Comparison of ENCODE assay signal across 20 mouse cellular contexts in the genomic region with DNA sequence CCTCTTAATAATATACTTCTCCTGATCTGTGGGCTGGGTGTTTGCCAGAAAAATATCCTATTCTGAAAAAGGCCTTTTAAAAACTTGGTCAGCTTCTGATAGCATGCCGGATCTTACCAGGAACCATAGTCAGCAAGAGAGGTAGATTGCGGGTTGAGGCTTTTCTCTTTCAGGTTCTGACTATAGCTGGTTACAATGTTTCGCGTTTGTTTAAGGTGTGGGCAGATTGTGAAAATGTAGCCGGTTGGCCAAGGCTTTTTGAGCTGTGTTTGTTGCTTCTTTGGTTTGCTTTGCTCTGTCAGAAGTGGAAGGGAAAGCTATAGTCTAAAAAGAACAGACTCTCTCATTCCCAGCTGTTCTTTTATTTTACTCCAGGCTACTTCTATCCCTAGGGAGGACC. TPM values are rescaled to one million over a fixed set of nuclear protein-coding genes. Genes with fewer than 3 reads are reported as not detected.
DNase-seq lines count a peak whose midpoint lies in the region; ATAC-seq lines count a peak whose summit lies in the region.
"Had no signal": no experiment of that assay in that cellular context is flagged by ENCODE, and none has a peak within 500 bp of the region (broad histone marks: within the 10 kb centered on the region; RNA-seq: fewer than 3 reads in every experiment).

No protein-coding gene starts in this region.

- WGBS in hindbrain, embryonic 10.5 days = 69% methylated on average over 5 of the region's 5 CpGs
- WGBS in hindbrain, embryonic 14.5 days = 55% methylated on average over 5 of the region's 5 CpGs
- 68% methylated on average over 5 of the region's 5 CpGs for WGBS in stomach, embryonic 16.5 days

- H3K4me2 ChIP-seq in hindbrain, embryonic 14.5 days (replicated peaks) = no peak overlapping the region
- no peak overlapping the region for H3K4me2 ChIP-seq in stomach, embryonic 16.5 days (ENCODE audit: low read depth, low read length)
- H3K4me2 ChIP-seq: forebrain, embryonic 13.5 days; heart, embryonic 11.5 days; heart, embryonic 15.5 days had no signal

- DNase-seq in hindbrain, embryonic 10.5 days (ENCODE audit: low spot score) = no peak
- DNase-seq in hindbrain, embryonic 14.5 days (ENCODE audit: low spot score) = no peak
- DNase-seq in testis, postnatal 14 days (ENCODE audit: low spot score) = peak; percentile 39
- no peak for DNase-seq in testis, postnatal 10 days (ENCODE audit: low spot score)
- no peak for DNase-seq in kidney, adult 18-20 months
- DNase-seq: adrenal gland, adult 8-10 months; adrenal gland, postnatal 36 days; cerebellum, adult 11 months; cerebellum, adult 8-10 months; cerebellum, postnatal 25 days; forebrain, postnatal 0 days; gastrocnemius, postnatal 36 days; heart, adult 18-20 months; heart, postnatal 14 days had no signal

- no peaks in the 10 kb centered on the region for H3K9me3 ChIP-seq in hindbrain, embryonic 10.5 days
- no peaks in the 10 kb centered on the region for H3K9me3 ChIP-seq in hindbrain, embryonic 14.5 days (ENCODE audit: control insufficient read depth, low read length)
- no peaks in the 10 kb centered on the region for H3K9me3 ChIP-seq in stomach, embryonic 16.5 days (replicated peaks; ENCODE audit: control insufficient read depth, low read length)
- H3K9me3 ChIP-seq: embryonic facial prominence, embryonic 10.5 days; forebrain, embryonic 13.5 days; heart, embryonic 15.5 days had no signal

- H3K36me3 ChIP-seq in hindbrain, embryonic 10.5 days = no peaks in the 10 kb centered on the region
- H3K36me3 ChIP-seq in hindbrain, embryonic 14.5 days (replicated peaks; ENCODE audit: control insufficient read depth, insufficient read depth) = no peaks in the 10 kb centered on the region
- H3K36me3 ChIP-seq in stomach, embryonic 16.5 days (ENCODE audit: control insufficient read depth, insufficient read depth, low read length) = no peaks in the 10 kb centered on the region
- H3K36me3 ChIP-seq: embryonic facial prominence, embryonic 10.5 days; heart, embryonic 15.5 days had no signal

- no peak for ATAC-seq in hindbrain, embryonic 14.5 days (ENCODE audit: low FRiP score)
- no peak for ATAC-seq in stomach, embryonic 16.5 days (ENCODE audit: insufficient read depth, low FRiP score)
- ATAC-seq: forebrain, embryonic 13.5 days; forebrain, postnatal 0 days; hindbrain, postnatal 0 days had no signal

- H3K27ac ChIP-seq in hindbrain, embryonic 10.5 days = peak overlapping the region; percentile 78
- H3K27ac ChIP-seq in hindbrain, embryonic 14.5 days = no peak overlapping the region
- H3K27ac ChIP-seq in stomach, embryonic 16.5 days (ENCODE audit: low read length) = peak overlapping the region; percentile 78
- H3K27ac ChIP-seq: embryonic facial prominence, embryonic 10.5 days; forebrain, embryonic 13.5 days; heart, embryonic 15.5 days; hindbrain, postnatal 0 days had no signal

- no peak overlapping the region for H3K9ac ChIP-seq in hindbrain, embryonic 14.5 days
- 0 out of 2 replicates have a peak overlapping the region, but pooled peaks have one; percentile 3 for H3K9ac ChIP-seq in stomach, embryonic 16.5 days (ENCODE audit: low read length)
- H3K9ac ChIP-seq: forebrain, embryonic 13.5 days; forebrain, postnatal 0 days; heart, embryonic 15.5 days had no signal

- H3K27me3 ChIP-seq in hindbrain, embryonic 10.5 days (ENCODE audit: insufficient read depth, poor library complexity, severe bottlenecking) = no peaks in the 10 kb centered on the region
- H3K27me3 ChIP-seq in hindbrain, embryonic 14.5 days (ENCODE audit: control insufficient read depth, insufficient read depth, low read length) = no peaks in the 10 kb centered on the region
- H3K27me3 ChIP-seq in stomach, embryonic 16.5 days (ENCODE audit: control insufficient read depth, insufficient read depth, low read length) = no peaks in the 10 kb centered on the region
- H3K27me3 ChIP-seq: forebrain, embryonic 13.5 days; heart, embryonic 15.5 days had no signal

- H3K4me1 ChIP-seq in hindbrain, embryonic 10.5 days (replicated peaks) = peaks cover 39% of the 10 kb centered on the region
- H3K4me1 ChIP-seq in hindbrain, embryonic 14.5 days (replicated peaks; ENCODE audit: control insufficient read depth, insufficient read depth, low read length) = peaks cover 10% of the 10 kb centered on the region; the same call in 1 of the 2 replicates
- no peaks in the 10 kb centered on the region for H3K4me1 ChIP-seq in stomach, embryonic 16.5 days (ENCODE audit: control insufficient read depth, insufficient read depth, low read length)
- H3K4me1 ChIP-seq: heart, embryonic 15.5 days had no signal

- no peak overlapping the region for H3K4me3 ChIP-seq in hindbrain, embryonic 10.5 days
- no peak overlapping the region for H3K4me3 ChIP-seq in hindbrain, embryonic 14.5 days (replicated peaks; ENCODE audit: low read length)
- H3K4me3 ChIP-seq in stomach, embryonic 16.5 days (replicated peaks; ENCODE audit: low read length) = no peak overlapping the region
- H3K4me3 ChIP-seq: embryonic facial prominence, embryonic 10.5 days; forebrain, embryonic 13.5 days; heart, embryonic 15.5 days had no signal

RNA-seq across cellular contexts. Expression of a gene that starts 49.0 kb away (rescaled TPM):
- polyA plus RNA-seq in hindbrain, embryonic 10.5 days (2016; fragmentation: Nextera tagmentation; extraction: Ambion mirVana) = 9.1 TPM in 2 replicates
- 10.7 and 11.0 TPM in 2 replicates for polyA plus RNA-seq in hindbrain, embryonic 14.5 days (2014; fragmentation: Nextera tagmentation; extraction: Ambion mirVana)
- polyA plus RNA-seq in stomach, embryonic 16.5 days (2015; fragmentation: Nextera tagmentation; extraction: Ambion mirVana) = 18.1 and 27.5 TPM in 2 replicates
